Mouse (Mus musculus): ENCODE data around the gene Gpam.

DNA sequence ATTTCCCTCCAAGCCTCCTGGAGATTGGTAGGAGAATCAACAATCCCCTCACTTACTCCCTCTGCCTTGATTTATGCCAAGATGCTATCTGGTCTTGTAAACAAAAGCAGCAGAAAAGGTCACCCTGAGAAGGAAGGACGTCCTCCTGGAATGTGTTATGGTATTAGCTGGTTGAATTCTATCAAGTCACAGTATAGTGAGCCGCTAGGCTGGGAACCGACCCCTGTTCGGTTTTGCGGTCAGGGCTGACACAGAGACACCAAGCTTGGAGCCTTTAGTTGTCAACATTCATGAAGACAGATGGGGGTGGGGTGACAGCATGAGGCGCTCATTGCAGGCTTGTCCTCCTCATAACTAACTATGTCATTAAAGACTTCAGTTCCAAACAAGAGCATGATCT is 32.8 kb upstream of the Gpam start:
- TF ChIP-seq CTCF (IDR thresholded peaks at IDR 0.05; ENCODE audit: borderline replicate concordance, control insufficient read depth, extremely low read depth, insufficient read depth, low read length, poor library complexity) (no peak), POLR2A (IDR thresholded peaks at IDR 0.05; ENCODE audit: control insufficient read depth, extremely low read depth, insufficient read depth, low read length, poor library complexity) (no peak)

Data from thymus, adult 2 months (tissue).